Comparison of ENCODE assay signal across 25 mouse cellular contexts in the genomic region with DNA sequence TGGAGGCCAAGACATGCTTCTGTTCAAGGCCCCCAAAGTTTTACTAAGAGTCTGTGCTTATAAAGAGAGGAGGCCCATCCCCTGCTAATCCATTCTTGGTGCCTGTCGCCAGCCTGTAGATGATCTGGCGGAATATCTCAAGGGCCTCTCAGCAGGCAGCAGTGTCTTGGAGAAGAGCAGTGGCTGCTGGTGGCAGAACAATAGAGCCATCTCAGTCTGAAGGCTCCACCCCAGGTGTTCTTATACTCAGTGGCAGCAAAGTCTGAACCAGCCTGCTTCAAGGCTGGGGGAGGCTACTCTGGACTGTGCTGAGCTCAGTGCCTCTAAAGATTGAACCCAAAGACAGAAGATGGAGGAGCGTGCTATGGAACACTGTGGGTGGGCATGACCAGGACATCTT.
"Had no signal": no experiment of that assay in that cellular context is flagged by ENCODE, and none has a peak within 500 bp of the region (broad histone marks: within the 10 kb centered on the region; RNA-seq: fewer than 3 reads in every experiment).

No protein-coding gene starts in this region.

- H3K4me2 ChIP-seq: heart, embryonic 11.5 days; heart, embryonic 13.5 days; heart, embryonic 15.5 days; hindbrain, embryonic 14.5 days; intestine, embryonic 15.5 days; limb, embryonic 13.5 days; limb, embryonic 15.5 days had no signal

- H3K27me3 ChIP-seq: heart, embryonic 13.5 days; intestine, embryonic 15.5 days; limb, embryonic 13.5 days; limb, embryonic 15.5 days had no signal

- DNase-seq: gastrocnemius, postnatal 14 days; gastrocnemius, postnatal 36 days; heart, adult 11 months; heart, adult 2 months; heart, postnatal 14 days; heart, postnatal 36 days; kidney, adult 18-20 months; kidney, adult 8-10 months; kidney, postnatal 10 days; kidney, postnatal 25 days; kidney, postnatal 4 days; layer of hippocampus, adult 9-11 months; layer of hippocampus, postnatal 36 days; left cerebral cortex, postnatal 4 days had no signal

- H3K36me3 ChIP-seq: heart, embryonic 13.5 days; heart, embryonic 15.5 days; intestine, embryonic 15.5 days; limb, embryonic 13.5 days; limb, embryonic 15.5 days had no signal

- H3K4me1 ChIP-seq: limb, embryonic 15.5 days had no signal

- H3K4me3 ChIP-seq: heart, adult 2 months; heart, embryonic 13.5 days; heart, embryonic 15.5 days; intestine, embryonic 15.5 days; layer of hippocampus, adult 2 months; limb, embryonic 13.5 days; limb, embryonic 15.5 days had no signal

- ATAC-seq: hindbrain, embryonic 16.5 days; inflammation-experienced regulatory T-cells, adult 6 months; intestine, embryonic 15.5 days; intestine, postnatal 0 days had no signal

- H3K27ac ChIP-seq: heart, adult 2 months; heart, embryonic 13.5 days; heart, embryonic 15.5 days; hindbrain, embryonic 14.5 days; intestine, embryonic 15.5 days; layer of hippocampus, adult 2 months; limb, embryonic 13.5 days; limb, embryonic 15.5 days had no signal

- H3K9ac ChIP-seq: heart, embryonic 13.5 days; heart, embryonic 15.5 days; hindbrain, embryonic 14.5 days; intestine, embryonic 15.5 days; limb, embryonic 13.5 days; limb, embryonic 15.5 days had no signal

- H3K9me3 ChIP-seq: intestine, embryonic 15.5 days; limb, embryonic 13.5 days; limb, embryonic 15.5 days had no signal
